Mouse (Mus musculus) thymus, postnatal 36 days (tissue): Measurements from ENCODE around the gene BC029722.
"Not testable (repeated sequence)": the region's sequence is repeated elsewhere in the genome, so short reads cannot be mapped to it uniquely, and the experiment has no call there.

ENCODE experiments used
- DNase-seq, 2 experiments: peaks; one replicate each; pipeline ENCODE4 v3.0.0; 2022; ENCODE audit warnings: mixed read lengths in 2 of 2

BC029722 gene

DNA sequence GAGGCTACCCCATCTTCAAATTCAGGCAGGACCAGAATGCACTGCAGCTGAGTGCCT lies at the start of gene BC029722:
Gene BC029722 (minus strand): TSS at position 35 of the 57 bp plus-strand sequence.
- no peak for DNase-seq

DNA sequence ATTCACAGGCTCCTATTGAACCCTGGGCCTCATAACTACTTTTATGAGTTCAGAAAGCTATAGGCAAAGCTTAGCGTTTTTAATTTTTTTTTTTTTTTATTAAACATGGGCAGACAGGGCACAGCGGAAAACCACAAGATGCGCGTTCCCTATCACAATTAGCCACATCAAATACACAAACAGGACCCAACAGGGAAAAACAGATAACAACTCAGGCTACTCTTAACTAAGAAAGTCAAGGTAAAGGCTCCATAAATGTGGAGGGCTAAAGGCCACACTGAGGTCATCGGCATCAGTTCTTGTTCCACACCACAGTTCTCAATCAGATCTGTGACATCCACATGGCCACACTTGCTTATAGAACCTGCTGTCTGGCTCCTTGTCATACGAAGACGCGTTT lies 49.1 kb upstream of the BC029722 start:
- DNase-seq, result no peak

DNA sequence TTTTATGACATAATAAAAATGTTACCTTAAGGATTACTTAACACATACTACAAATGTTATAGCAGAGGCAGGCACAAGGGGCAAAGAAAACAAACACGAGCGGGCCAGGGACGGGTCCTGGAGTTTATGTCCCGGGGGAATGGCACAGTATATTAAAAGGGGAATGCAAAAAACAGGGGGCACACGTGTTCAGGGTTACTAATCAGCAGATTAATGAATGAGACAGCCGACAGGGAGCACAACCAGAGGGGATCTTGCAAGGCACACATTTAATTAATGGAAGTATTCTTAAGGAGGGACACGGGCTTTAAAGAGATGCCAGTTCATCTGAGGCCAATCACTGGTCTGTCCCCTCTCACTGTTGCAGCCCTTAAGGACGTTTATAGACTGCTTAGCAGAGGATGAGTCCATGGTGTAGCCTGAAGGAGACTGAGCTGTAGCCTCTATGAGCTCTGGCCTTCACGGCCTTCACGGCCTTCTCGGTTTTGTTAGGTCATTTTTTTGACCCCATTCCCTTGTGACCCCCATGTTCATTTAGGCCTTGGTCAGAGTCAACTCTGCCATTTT lies 44.2 kb upstream of the BC029722 start:
- no peak for DNase-seq

DNA sequence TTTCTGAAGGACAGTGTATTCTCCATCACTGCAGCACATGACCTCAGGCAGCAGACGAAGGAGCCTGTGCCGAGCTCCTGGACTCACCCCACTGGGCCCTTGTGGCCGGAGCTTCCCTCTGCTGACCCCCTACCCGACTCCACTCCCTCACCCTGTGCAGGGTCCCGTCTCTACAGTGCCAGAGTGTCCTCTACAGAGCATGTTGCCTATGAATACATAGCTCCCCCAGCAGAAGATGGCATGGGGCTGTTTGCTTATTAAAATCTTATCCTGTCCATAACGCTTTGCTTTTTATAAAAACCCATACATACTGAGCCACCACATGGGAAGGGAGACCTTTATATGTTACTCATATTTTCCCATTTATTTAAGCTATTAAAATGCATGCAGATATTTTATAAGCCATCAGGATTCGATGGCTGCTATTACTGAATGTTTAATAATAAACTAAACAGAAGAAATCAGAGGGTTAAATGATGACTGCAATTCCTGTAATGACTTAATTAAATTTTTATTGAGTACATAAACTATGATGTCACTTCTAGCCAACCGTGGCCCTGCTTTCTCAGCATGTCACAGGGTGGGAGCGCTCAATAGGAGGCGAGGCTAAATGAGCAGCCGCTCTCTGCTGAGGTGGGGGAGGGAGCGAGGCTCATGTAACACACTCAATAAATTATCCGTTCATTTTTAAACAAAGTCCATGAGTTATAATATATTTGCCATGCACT lies 43.5 kb upstream of the BC029722 start:
- DNase-seq, result no peak

DNA sequence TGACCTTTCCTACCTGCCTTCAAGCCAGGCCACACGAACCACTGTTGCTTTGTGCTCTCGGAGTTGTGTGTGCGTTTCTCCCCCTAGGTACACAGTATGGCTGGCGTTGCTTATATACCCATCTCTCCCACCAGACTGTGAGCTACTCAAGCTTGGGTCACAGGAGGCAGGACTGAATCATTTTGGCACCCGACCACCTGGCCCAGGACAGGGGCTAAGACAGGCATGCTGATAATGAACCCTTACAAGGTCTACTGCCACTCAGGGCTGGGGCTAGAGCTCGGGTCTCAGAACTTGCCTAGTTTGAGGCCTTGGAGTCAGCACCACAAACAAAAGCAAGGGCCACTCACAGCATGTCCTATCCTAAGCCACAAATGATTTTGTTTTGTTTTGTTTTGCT lies 42.4 kb upstream of the BC029722 start:
- DNase-seq, result no peak

DNA sequence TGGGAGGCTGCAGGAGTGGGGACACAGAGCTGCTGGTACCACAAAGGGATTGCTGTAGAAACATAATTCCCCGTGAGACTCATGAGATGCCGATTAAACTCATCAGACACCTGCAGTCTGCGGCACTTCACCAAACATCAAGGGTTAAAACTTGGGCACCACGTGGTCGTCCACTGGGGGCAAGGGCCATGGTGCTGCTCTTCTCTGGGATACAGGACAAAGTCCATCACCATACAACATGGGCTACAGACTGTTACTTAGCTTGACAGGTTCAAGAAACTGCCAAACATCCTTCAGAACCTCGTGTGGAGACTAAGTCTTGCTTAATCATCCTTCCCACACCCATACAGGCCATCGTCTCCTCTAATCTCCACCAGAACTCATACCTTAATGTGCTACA lies 40.9 kb upstream of the BC029722 start:
- no peak for DNase-seq

DNA sequence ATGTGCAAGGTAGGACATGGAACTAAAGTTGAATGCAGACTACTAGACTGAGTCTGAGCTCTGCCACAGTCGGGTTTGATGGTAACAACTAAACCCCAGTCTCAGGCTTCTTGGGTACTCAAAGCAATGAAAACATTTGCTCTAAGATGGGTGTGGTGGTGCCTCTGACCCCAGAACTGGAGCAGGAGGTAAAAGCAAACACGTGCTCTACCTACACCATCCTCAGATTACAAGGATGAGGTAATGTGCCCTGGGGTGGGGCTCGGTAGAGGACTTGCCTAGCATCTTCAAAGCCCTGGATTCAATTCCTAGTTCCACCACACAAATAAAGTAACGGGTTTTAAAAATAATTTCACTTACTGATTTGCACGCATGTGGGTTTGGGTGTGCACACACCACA lies 33.3 kb upstream of the BC029722 start:
- no peak for DNase-seq

DNA sequence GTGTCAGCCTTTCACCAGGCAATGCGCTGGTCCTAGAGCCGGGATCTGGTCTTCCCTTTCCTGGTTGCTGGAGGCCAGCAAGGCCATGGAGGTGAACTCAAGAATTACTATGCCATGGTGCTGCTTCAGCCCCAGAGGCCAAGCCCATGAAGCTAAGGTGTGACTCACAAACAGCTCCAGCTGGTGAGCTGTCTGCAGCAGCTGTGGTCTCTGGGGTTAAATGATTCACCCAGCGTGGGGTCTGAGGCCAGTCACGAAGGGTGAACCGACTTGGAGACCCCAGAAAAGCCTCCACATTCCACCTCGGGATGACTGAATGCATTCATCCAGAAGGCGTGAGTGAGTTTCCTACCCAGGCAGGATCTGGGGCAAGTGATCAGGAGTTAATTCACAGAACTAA lies 30.9 kb upstream of the BC029722 start:
- no peak for DNase-seq

DNA sequence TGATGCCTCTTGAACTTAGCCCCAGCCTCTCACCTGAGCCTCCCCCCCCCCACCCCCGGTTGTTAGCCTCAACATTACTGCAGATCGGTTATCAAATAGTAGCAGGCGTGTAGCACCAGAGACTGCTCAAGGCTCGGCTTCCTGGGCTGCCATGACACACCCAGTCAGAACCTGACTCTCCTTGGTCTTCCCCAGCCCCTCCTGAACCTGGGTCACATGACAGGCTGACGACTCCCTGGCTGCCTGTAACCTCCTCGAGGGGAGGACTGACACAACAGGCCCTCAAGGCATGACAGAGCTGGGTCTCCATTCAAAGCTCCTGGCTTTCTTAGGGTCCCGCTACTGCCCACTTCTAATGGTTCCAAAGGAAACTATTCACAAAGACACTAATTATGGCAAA lies 30.2 kb upstream of the BC029722 start:
- no peak for DNase-seq

DNA sequence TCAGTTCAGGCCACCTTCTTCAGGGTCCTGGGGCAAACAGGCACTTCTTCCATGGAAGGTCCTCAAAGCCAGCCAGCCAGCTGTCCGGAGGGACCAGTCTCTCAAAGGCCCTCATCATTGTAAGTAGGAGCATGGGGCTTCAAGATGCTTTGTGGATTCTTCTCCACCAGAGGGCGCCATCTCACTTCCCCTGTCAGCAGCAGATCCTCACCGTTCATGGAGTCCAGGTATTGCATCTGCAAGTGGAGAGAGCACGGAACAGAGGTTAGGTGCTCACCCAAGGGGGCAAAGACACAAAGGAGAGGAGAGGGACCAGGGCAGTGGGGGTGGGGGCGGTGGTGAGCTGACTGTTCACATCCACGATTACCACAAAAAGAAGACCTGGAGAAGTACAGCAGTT lies 29.1 kb upstream of the BC029722 start:
- peak; percentile 65 to 71 for DNase-seq

DNA sequence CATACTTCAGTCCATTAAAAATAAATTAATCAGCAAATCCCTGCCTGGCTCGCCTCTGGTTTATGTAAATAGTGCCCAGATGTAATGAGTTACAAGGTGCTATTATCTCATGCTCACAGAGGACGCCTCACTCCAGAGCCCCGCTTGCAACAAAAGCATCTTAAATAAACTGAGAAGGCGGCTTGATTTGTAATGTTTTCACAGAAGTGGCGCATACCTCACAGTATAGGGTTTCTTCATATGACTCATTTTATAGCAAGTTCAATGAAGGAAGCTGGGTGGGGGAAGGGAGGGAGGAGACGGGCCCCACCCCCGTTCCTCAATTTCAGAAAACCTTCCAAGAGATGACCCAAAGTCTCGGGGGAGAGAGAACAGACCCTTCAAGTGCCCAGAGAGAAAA lies 27.7 kb upstream of the BC029722 start:
- DNase-seq, result no peak

DNA sequence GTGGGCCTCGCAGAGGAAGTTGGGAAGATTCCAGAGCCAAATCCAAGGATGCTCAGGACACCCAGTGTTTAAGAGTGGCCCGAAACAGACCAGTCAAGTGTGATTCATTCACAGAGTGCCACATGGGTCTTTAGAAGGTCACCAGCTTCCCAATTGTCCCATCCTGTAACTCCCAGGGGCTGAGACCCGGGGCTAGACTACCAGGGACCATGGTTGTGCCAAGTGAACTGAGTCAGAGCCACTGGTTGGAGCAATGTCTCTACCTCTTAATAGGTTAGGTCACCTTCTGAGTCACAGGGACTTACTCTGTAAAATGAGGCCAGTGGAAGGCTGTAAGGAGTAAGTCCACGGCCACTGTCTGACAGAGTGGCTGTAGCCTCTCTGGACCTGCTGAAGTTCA lies 19.7 kb upstream of the BC029722 start:
- no peak for DNase-seq

DNA sequence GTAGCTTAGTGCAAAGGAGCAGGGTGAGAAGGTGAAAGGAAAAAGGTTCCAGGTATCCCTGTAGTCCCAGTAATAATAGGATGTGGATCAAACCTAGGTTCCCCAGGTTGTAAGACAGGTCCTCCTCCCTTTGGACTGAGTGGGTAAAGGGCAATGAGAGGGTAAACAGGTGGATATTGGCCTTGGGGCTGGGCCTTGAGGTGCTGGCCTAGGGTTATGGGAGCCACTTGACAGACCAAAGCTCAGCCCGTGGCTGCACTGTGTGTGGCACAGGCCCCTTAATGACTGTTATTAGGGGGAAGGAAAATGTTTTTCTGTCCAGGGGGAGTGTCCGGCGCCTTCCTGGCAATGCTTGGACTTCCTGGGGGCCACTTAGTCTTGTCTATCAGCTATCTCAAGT lies 18.7 kb upstream of the BC029722 start:
- no peak for DNase-seq

DNA sequence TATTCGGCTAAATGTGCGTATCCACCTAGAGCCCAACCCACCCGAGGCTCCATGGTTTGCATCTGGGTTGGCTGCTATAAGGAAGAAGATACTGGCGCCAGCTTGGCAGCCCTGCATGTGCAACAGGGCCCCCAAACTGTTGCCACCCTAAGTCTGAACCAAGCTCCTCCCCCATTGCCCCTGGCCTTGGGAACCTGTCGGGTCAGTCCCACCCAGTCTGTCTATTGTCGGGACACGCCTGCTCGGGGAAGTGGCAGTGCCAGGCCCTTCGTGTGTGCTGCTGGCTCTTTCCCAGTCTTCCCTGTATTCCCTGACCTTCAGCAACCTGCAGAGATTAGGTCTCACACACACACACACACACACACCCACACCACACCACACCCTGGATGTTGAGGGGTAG lies 15.5 kb upstream of the BC029722 start, which contains the start of gene Fam83c:
Gene Fam83c (minus strand): TSS at position 123 of the 400 bp plus-strand sequence.
- DNase-seq, result no peak

DNA sequence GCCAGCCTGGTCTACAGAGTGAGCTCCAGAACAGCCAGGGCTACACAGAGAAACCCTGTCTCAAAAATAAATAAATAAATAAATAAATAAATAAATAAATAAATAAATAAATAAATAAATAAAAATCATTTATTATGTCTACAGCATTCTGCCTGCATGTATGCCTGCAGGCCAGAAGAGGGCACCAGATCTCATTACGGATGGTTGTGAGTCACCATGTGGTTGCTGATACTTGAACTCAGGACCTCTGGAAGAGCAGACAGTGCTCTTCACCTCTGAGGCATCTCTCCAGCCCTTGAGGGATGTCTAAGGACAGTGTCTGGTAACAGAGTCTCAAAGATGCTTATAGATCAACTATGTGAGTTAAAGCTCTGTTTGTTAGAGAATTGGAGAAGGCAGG lies 12.9 kb upstream of the BC029722 start:
- DNase-seq, result not testable (repeated sequence)

DNA sequence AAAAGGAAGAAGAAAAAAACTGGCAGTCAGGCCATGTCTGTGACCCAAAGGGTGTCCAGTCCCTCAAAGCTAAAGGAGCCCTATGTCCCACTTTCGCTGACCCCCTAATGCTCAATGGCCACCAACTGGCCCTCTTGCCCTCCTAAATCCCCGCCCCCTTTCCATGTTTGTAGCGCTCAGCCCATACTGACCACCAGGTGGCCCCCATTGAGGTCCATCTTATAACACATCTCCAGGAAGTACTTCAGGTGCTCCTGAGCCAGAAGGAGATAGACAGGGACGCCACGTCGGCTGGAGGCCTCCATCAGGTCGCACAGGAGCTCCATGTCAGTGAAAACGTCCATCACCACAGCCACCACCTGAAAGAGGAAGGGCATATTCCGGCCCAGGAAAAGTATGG lies 12.1 kb upstream of the BC029722 start:
- no peak for DNase-seq

DNA sequence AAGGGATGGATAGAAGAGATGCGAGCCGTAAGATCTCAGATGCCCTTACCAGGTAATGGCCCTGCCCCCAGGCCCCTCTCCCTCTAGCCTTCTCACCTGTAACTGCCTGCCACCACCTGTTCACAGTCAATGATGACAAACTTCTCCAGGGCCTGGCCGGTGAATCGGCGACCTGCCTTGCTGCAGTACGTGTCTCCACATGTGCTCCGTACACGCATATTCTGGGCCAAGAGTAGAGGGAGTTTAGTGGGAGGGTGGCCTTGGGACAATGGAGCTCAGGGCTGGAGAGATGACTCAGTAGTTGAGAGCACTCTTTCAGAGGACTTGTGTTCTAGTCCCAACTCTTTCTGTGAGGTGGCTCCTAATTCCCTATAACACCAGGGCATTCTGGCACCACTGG lies 11.6 kb upstream of the BC029722 start:
- no peak for DNase-seq

DNA sequence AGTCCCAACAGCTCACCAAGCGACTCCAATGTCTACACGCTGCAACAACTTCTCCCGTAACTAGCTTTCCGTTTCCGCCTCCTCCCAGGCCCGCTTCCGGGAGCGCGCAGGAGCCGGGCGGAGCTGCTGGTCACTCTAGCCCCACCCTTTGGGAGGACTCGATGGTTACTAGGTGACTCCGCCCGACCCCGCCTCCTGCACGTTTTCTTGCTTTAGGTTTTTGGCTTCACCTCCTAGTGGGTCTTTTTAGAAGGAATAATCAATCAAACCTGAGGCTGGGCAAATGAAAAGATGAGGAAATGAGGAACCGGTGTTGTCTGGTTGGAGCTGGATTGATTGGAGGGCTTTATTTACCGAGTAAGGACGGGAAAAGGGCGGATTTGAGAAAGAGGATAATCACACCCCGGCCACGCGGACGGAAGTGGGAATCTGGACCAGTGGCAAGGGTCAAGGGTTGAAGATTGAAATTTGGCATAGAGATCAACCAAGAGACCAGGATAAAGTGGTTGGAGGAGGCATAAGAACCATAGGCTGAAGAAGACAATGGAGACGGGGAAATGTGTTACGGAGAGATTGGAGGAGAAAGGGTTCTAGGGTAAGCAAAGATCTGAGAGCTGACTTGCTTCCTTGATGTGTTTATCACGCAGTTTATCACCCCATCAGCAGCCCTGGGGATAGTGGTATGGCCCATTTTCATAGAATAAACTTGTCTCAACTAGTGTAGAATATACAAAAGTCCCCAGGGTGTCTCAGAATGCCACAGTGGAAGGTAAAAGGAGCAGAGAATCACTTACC lies 7.6 kb upstream of the BC029722 start, which contains the start of gene Eif6:
Gene Eif6 (minus strand): TSS at position 296 of the 795 bp plus-strand sequence.
- DNase-seq, result peak; percentile 81 to 87

DNA sequence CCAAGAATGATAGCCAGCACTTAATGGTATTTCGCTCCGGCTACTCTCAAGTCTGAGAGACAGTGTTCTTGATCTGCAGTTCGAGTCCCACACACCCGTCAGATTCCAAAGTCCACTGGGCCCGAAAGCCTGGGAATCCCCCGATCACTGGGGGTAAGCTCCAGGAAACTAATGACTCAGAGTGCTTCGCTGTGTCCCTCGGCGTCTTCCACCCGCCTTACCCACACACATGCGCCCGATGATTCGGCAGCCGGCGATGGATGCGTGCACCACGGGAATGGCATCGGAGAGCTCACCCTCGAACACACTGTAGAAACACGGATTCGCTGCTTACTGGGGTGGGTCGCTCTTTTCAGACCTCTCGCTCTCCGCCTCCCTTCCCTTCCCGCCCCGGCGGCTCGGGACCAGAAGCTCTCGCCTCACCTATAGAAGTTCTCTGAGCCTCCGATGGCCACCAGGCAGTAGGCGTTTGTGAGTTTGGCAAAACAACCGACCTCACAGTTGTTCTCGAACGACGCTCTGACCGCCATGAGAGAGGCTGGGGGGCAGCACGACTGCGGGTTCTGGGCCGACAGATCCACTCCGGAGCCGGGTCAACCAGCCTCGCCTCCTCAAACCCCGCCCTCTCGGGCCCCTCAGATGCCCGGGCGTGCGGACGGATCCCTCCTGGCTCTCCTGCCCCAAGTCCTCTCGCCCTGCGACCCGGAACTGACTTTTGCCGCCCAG lies 6.8 kb upstream of the BC029722 start:
- DNase-seq, result no peak

DNA sequence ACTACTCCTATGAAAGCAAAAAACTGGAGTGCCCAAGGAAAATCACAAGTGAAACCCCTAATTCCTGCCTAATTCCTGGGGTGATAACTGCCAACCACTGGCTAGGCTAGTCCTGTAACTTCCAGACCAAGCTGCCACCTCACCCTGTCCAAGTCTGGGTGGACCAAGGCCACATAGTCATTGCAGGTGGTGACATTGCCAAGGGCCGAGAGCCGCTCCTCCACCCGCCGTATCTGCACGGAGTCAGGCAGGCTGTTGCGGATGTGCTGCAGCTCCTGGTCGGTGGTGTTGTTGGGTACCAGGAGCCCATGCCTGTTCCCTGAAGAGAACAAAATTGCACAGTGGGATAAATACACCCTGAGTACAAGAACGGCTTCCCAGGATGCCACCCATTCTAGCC lies 4.5 kb upstream of the BC029722 start:
- no peak for DNase-seq

DNA sequence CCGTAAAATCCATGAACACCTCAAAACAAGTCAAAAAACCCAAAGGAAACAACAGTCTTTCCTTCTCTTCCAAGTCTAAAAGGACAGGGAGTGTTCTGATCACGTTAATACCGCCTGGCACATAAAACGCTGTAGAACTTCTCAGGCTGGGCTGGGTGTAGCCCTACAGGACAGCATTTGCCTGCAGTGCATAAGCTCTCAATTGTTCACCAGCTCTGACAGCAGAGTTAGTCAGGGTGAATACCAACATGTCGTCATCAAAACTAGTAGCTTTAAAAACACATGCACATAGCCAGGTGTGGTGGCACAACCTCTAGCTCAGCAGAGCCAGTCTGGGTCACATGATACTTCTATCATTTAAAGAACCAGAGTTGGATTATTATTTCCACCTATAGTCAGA lies 1.6 kb upstream of the BC029722 start:
- DNase-seq, result no peak

DNA sequence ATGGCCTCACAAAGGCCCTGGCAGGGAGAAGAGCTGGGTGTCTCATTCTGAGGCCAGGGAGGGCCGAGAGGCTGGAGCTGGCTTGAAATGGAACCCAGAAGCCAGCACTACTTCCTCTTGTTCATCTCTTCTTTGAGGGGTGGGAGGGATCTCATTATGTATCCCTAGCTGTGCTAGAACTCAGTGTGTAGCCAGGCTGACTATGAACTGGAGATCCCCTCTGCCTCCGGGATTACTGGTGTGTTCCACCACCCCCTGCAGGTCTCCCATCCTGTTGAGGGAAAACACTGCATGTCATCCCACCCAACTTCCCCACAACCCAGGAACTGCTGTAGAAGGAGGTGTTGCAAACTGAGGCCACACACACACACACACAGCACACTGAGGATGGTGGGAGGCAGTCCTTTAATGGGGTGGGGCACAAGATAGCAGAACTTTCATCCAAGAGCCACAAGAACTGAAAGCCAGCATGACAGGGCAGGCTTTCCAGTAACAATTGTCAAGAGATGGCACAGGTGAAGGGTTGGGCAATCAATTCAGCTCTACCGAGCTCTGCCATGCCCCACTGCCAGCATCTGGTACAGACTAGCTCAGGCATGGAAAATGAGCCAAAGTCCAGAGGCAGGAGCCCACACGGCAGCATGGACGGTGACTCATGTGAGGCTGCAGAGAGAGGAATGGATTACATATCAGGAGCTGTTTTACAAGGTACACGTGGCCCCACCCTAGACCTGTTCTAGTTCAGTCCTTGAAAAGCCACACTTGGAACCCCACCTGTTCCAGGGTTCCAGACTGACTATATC lies 424 bp upstream of the BC029722 start:
- DNase-seq, result no peak
